Mouse (Mus musculus) left cerebral cortex, adult 11 months (tissue): ENCODE data around the gene Rabif.
"Not testable (repeated sequence)": the region's sequence is repeated elsewhere in the genome, so short reads cannot be mapped to it uniquely, and the experiment has no call there.

Experiments used
- DNase-seq: peaks from one replicate; pipeline ENCODE4 v3.0.0; 2022; ENCODE audit warnings: low spot score

Gene Rabif

GRCm38 (mm10) chr1:134512584-134512983, 18.1 kb downstream of the Rabif start:
- no peak for DNase-seq

- DNase-seq = no peak
Observed at GRCm38 (mm10) chr1:134513312-134513860, 18.9 kb downstream of the Rabif start.

GRCm38 (mm10) chr1:134513876-134514590, 19.6 kb downstream of the Rabif start:
- DNase-seq = no peak

GRCm38 (mm10) chr1:134515891-134516290, 21.4 kb downstream of the Rabif start:
- DNase-seq = no peak

- DNase-seq = no peak
Observed at GRCm38 (mm10) chr1:134516491-134517198, 22.2 kb downstream of the Rabif start.

- DNase-seq = not testable (repeated sequence)
Observed at GRCm38 (mm10) chr1:134517841-134518240, 23.4 kb downstream of the Rabif start.

- peak; percentile 80 for DNase-seq
Observed at GRCm38 (mm10) chr1:134518677-134519076, 24.2 kb downstream of the Rabif start.

GRCm38 (mm10) chr1:134519201-134519600, 24.8 kb downstream of the Rabif start:
- not testable (repeated sequence) for DNase-seq

- DNase-seq = no peak
Observed at GRCm38 (mm10) chr1:134520001-134520721, 25.7 kb downstream of the Rabif start.

- DNase-seq = no peak
Observed at GRCm38 (mm10) chr1:134521163-134521562, 26.7 kb downstream of the Rabif start.

GRCm38 (mm10) chr1:134522325-134522724, 27.9 kb downstream of the Rabif start:
- DNase-seq = no peak

GRCm38 (mm10) chr1:134524424-134524823, 30.0 kb downstream of the Rabif start:
- no peak for DNase-seq

GRCm38 (mm10) chr1:134525015-134525414, 30.6 kb downstream of the Rabif start:
- DNase-seq = no peak

- no peak for DNase-seq
Observed at GRCm38 (mm10) chr1:134526752-134527151, 32.3 kb downstream of the Rabif start.

- DNase-seq = peak; percentile 34
Observed at GRCm38 (mm10) chr1:134530618-134531017, 36.2 kb downstream of the Rabif start.

- DNase-seq = not testable (repeated sequence)
Observed at GRCm38 (mm10) chr1:134533710-134534109, 39.3 kb downstream of the Rabif start.

GRCm38 (mm10) chr1:134535054-134535453, 40.6 kb downstream of the Rabif start:
- DNase-seq = no peak

GRCm38 (mm10) chr1:134535513-134535912, 41.1 kb downstream of the Rabif start:
- no peak for DNase-seq

- DNase-seq = no peak
Observed at GRCm38 (mm10) chr1:134540610-134541009, 46.2 kb downstream of the Rabif start.

- no peak for DNase-seq
Observed at GRCm38 (mm10) chr1:134548231-134548630, 53.8 kb downstream of the Rabif start.

GRCm38 (mm10) chr1:134549632-134550132, 55.2 kb downstream of the Rabif start, which contains the start of gene Mgat4e:
Mgat4e (minus strand) TSS chr1:134549682.
- DNase-seq = no peak

GRCm38 (mm10) chr1:134551869-134552268, 57.4 kb downstream of the Rabif start:
- DNase-seq = no peak
